Mouse (Mus musculus): ENCODE results near the gene Gpd1. TPM values are rescaled to one million over a fixed set of nuclear protein-coding genes. Genes with fewer than 3 reads are reported as not detected.
"Not testable (repeated sequence)": the region's sequence is repeated elsewhere in the genome, so short reads cannot be mapped to it uniquely, and the experiment has no call there.

Gene Gpd1
- polyA plus RNA-seq, 1 experiment from 2014 or later: 7.3 TPM

DNA sequence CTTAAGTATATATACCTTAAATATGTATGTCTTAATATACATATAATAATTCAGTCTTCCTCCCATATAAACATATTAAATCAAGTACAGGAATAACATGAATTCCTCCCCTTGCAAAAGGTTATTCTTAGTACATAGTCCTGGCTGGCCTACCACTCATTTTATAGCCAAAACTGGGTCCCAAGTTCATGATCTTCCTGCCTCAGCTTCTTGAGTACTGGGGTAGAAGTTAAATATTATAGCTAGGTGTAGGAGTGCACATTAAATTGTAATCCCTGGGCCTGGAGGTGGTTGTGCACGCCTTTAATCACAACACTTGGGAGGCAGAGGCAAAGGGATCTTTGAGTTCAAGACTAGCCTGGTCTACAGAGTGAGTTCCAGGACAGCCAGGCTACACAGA lies 51.4 kb downstream of the Gpd1 start:
- no peak for ATAC-seq (ENCODE audit: low read depth)
- no peak for DNase-seq (ENCODE audit: low spot score)
- H3K9me3 ChIP-seq (ENCODE audit: control insufficient read depth, low read length): no peaks in the 10 kb centered on the region

DNA sequence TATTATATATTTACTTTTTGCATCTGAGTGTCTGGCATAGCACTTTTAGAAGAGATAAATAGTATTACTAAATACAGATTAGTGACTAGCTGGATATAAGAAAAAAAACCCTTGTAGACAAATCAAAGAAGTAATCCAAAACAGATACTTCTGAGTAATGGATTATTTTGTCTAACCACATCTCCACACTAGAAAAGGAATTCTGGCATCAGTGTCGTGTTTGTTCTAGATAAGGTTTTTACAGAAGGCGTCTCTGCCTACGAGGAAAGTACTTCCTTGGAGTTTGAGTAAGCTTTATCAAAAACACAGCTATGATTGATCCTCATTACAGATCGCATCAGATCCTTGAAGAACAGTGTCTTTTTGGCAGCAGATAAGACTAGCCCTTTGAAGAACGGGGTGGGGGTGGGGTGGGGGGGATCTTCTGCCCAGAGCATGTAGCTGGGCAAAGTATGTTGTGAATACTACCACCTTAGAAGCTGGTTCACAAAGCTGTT lies 53.7 kb downstream of the Gpd1 start:
- Histone ChIP-seq H3K27me3 (replicated peaks; ENCODE audit: control insufficient read depth, insufficient read depth, low read length) (no peaks in the 10 kb centered on the region), H3K27ac (replicated peaks; ENCODE audit: low read depth, low read length) (peak overlapping the region; percentile 94), H3K9ac (ENCODE audit: low read depth, low read length) (peak overlapping the region; percentile 80), H3K36me3 (ENCODE audit: control insufficient read depth, insufficient read depth, low read length) (no peaks in the 10 kb centered on the region), H3K4me3 (ENCODE audit: low read depth, low read length) (peak overlapping the region; percentile 84), H3K4me1 (ENCODE audit: control insufficient read depth, insufficient read depth, low read length) (peaks cover 8% of the 10 kb centered on the region; the same call in 1 of the 2 replicates), H3K4me2 (ENCODE audit: low read depth, low read length) (peak overlapping the region; percentile 80), H3K9me3 (ENCODE audit: control insufficient read depth, low read length) (no peaks in the 10 kb centered on the region)
- 13% methylated on average over 5 of the region's 5 CpGs for WGBS
- ATAC-seq (ENCODE audit: low read depth): no peak
- no peak for DNase-seq (ENCODE audit: low spot score)

More for the DNA sequence above, 51.4 kb downstream of the Gpd1 start:
- WGBS: 87% methylated on average over 1 of the region's 1 CpGs
- Histone ChIP-seq H3K36me3 (ENCODE audit: control insufficient read depth, insufficient read depth, low read length) (no peaks in the 10 kb centered on the region), H3K4me1 (ENCODE audit: control insufficient read depth, insufficient read depth, low read length) (peaks cover 8% of the 10 kb centered on the region; the same call in 1 of the 2 replicates), H3K9ac (ENCODE audit: low read depth, low read length) (no peak overlapping the region), H3K27ac (replicated peaks; ENCODE audit: low read depth, low read length) (no peak overlapping the region), H3K4me2 (ENCODE audit: low read depth, low read length) (no peak overlapping the region), H3K4me3 (ENCODE audit: low read depth, low read length) (no peak overlapping the region), H3K27me3 (replicated peaks; ENCODE audit: control insufficient read depth, insufficient read depth, low read length) (no peaks in the 10 kb centered on the region)

DNA sequence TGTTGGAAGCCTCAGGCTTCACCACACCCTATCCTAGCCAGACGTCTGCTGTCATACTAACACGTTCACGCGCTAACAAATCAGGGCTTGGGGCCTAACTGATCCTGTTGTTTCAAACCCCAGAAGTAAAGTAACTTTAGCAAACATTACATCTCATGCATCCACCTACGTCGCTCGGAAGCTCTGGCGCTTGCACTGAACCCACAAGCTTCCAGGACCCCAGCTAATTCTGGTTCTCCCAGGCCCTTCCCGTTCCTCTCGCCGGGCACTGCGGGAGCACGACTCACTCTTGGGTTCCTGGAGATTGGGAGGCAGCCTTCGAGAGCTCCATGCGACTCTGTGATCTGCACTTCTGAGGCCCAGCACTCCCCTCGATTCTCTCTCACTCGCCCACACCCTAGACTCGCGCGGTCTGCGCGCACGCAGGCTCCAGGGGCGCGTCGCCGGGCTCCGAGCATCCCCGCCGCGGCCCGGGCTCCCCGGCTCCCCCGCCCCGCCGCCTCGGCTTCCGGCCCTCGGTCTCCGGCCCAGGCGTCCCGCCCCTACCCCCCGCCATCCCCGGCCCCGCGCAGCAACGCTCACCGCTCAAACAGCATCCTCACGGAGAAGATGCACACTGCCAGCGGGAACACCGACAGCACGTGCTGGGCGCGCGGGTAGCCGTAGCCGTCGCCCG lies 54.4 kb downstream of the Gpd1 start:
- no peaks in the 10 kb centered on the region for H3K36me3 ChIP-seq (ENCODE audit: control insufficient read depth, insufficient read depth, low read length)
- peak overlapping the region; percentile 80 for H3K9ac ChIP-seq (ENCODE audit: low read depth, low read length)
- H3K9me3 ChIP-seq (ENCODE audit: control insufficient read depth, low read length): no peaks in the 10 kb centered on the region
- peak overlapping the region; percentile 94 for H3K27ac ChIP-seq (replicated peaks; ENCODE audit: low read depth, low read length)
- ATAC-seq (ENCODE audit: low read depth) (peak; percentile 67), DNase-seq (ENCODE audit: low spot score) (peak; percentile 53)
- H3K4me2 ChIP-seq (ENCODE audit: low read depth, low read length): peak overlapping the region; percentile 80
- H3K4me3 ChIP-seq (ENCODE audit: low read depth, low read length): peak overlapping the region; percentile 84
- H3K4me1 ChIP-seq (ENCODE audit: control insufficient read depth, insufficient read depth, low read length): peaks cover 8% of the 10 kb centered on the region; the same call in 1 of the 2 replicates
- no peaks in the 10 kb centered on the region for H3K27me3 ChIP-seq (replicated peaks; ENCODE audit: control insufficient read depth, insufficient read depth, low read length)
- under 1% methylated on average over 39 of the region's 59 CpGs for WGBS

DNA sequence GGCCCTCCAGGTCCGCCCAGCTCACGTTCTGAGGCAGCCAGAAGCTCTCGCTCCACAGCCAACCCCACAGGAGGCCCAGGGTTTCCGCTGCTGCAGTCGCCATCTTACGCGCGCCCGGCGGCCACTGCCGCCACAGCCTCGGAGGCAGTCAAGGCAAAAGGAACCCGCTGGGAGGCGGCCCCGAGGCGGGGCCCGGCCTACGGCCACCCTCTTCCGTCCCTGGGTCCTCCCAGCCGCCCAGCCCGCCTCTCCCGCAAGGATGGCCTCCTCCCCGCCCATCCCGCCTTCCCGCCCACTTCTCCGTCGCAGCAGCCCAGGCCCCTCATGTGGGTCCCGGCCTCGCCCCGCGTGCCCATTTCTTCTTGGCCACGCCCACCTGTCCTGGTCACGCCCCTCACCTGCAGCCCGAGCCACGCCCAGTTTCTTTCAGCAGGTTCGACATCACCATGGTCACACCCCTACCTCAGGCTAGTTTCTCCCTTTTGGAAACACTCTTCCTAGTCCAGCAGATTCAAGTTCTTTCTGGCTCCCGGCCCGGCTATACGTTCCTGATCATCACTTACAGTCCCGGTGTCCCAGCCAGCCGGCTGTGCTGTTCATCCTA lies 55.1 kb downstream of the Gpd1 start:
- Histone ChIP-seq H3K36me3 (ENCODE audit: control insufficient read depth, insufficient read depth, low read length) (no peaks in the 10 kb centered on the region), H3K27ac (replicated peaks; ENCODE audit: low read depth, low read length) (peak overlapping the region; percentile 94), H3K4me3 (ENCODE audit: low read depth, low read length) (peak overlapping the region; percentile 84), H3K9me3 (ENCODE audit: control insufficient read depth, low read length) (no peaks in the 10 kb centered on the region), H3K4me2 (ENCODE audit: low read depth, low read length) (peak overlapping the region; percentile 80), H3K9ac (ENCODE audit: low read depth, low read length) (peak overlapping the region; percentile 80), H3K27me3 (replicated peaks; ENCODE audit: control insufficient read depth, insufficient read depth, low read length) (no peaks in the 10 kb centered on the region), H3K4me1 (ENCODE audit: control insufficient read depth, insufficient read depth, low read length) (peaks cover 8% of the 10 kb centered on the region; the same call in 1 of the 2 replicates)
- DNase-seq (ENCODE audit: low spot score): peak; percentile 95
- 1% methylated on average over 19 of the region's 41 CpGs for WGBS
- ATAC-seq (ENCODE audit: low read depth): peak; percentile 95

DNA sequence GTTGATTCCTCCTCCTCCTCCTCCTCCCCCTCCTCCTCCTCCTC lies 55.4 kb downstream of the Gpd1 start, which contains the start of gene Cers5:
TSS of gene Cers5 (minus strand) at position 5 of the 44 bp plus-strand sequence.
- Histone ChIP-seq H3K4me2 (ENCODE audit: low read depth, low read length) (peak within 1 kb of the TSS; percentile 80), H3K4me3 (ENCODE audit: low read depth, low read length) (peak within 1 kb of the TSS; percentile 84), H3K27ac (replicated peaks; ENCODE audit: low read depth, low read length) (peak within 1 kb of the TSS; percentile 94), H3K9ac (ENCODE audit: low read depth, low read length) (peak within 1 kb of the TSS; percentile 80)
- not testable (repeated sequence) for DNase-seq (ENCODE audit: low spot score); H3K9me3 ChIP-seq (ENCODE audit: control insufficient read depth, low read length); H3K27me3 ChIP-seq (replicated peaks; ENCODE audit: control insufficient read depth, insufficient read depth, low read length); H3K4me1 ChIP-seq (ENCODE audit: control insufficient read depth, insufficient read depth, low read length); ATAC-seq (ENCODE audit: low read depth); H3K36me3 ChIP-seq (ENCODE audit: control insufficient read depth, insufficient read depth, low read length)

DNA sequence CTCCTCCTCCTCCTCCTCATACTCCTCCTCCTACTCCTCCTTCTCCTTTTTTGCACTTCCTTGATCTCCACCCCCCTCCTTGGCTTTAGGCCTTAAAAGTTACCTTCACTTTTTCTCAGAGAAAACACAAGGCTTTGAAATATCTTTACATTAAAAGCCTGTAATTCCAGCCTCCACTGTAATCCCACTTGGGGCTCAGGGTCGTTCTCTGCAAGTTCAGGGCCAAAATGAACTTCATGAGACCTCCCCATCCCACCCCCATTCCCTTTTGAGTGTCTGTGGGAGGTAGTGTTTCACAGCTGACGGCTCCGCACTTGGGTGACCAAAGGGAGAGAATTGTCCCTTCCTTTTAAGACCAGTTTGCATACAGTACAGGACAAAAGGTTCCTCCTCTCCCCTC lies 55.6 kb downstream of the Gpd1 start:
- Histone ChIP-seq H3K27ac (replicated peaks; ENCODE audit: low read depth, low read length) (peak overlapping the region; percentile 78), H3K4me1 (ENCODE audit: control insufficient read depth, insufficient read depth, low read length) (peaks cover 8% of the 10 kb centered on the region; the same call in 1 of the 2 replicates), H3K9me3 (ENCODE audit: control insufficient read depth, low read length) (no peaks in the 10 kb centered on the region), H3K27me3 (replicated peaks; ENCODE audit: control insufficient read depth, insufficient read depth, low read length) (no peaks in the 10 kb centered on the region), H3K4me2 (ENCODE audit: low read depth, low read length) (peak overlapping the region; percentile 80), H3K9ac (ENCODE audit: low read depth, low read length) (no peak overlapping the region), H3K36me3 (ENCODE audit: control insufficient read depth, insufficient read depth, low read length) (no peaks in the 10 kb centered on the region), H3K4me3 (ENCODE audit: low read depth, low read length) (no peak overlapping the region)
- DNase-seq (ENCODE audit: low spot score): no peak
- WGBS: 27% methylated on average over 3 of the region's 3 CpGs
- no peak for ATAC-seq (ENCODE audit: low read depth)

Other genes with a start within 250 kb of the Gpd1 start
- 10.8 and 12.9 TPM in 2 replicates for gene Bcdin3d, start 242.8 kb upstream of the Gpd1 start, polyA plus RNA-seq (2014; fragmentation: Nextera tagmentation; extraction: Ambion mirVana)
- gene Faim2, start 189.3 kb upstream of the Gpd1 start, polyA plus RNA-seq (2014; fragmentation: Nextera tagmentation; extraction: Ambion mirVana): 1.1 and 1.5 TPM in 2 replicates
- gene Aqp2, start 138.5 kb upstream of the Gpd1 start, polyA plus RNA-seq (2014; fragmentation: Nextera tagmentation; extraction: Ambion mirVana): 0.11 TPM in 1 of 2 replicates, not detected in the other
- gene Aqp5, start 126.7 kb upstream of the Gpd1 start, polyA plus RNA-seq (2014; fragmentation: Nextera tagmentation; extraction: Ambion mirVana): 1.8 and 2.9 TPM in 2 replicates
- gene Aqp6, start 116.1 kb upstream of the Gpd1 start, polyA plus RNA-seq (2014; fragmentation: Nextera tagmentation; extraction: Ambion mirVana): not detected in 2 replicates
- gene Racgap1, start 65.9 kb upstream of the Gpd1 start, polyA plus RNA-seq (2014; fragmentation: Nextera tagmentation; extraction: Ambion mirVana): 75.7 and 89.8 TPM in 2 replicates
- 4.1 and 4.6 TPM in 2 replicates for gene Asic1, start 47.1 kb upstream of the Gpd1 start, polyA plus RNA-seq (2014; fragmentation: Nextera tagmentation; extraction: Ambion mirVana)
- gene Smarcd1, start 15.4 kb upstream of the Gpd1 start, polyA plus RNA-seq (2014; fragmentation: Nextera tagmentation; extraction: Ambion mirVana): 27.9 and 35.6 TPM in 2 replicates
- gene Gm17349, start 12.0 kb upstream of the Gpd1 start, polyA plus RNA-seq (2014; fragmentation: Nextera tagmentation; extraction: Ambion mirVana): not detected in 2 replicates
- gene Cox14, start 8.1 kb downstream of the Gpd1 start, polyA plus RNA-seq (2014; fragmentation: Nextera tagmentation; extraction: Ambion mirVana): 176 and 180 TPM in 2 replicates
- 70.3 and 81.1 TPM in 2 replicates for gene Cers5, start 55.4 kb downstream of the Gpd1 start, polyA plus RNA-seq (2014; fragmentation: Nextera tagmentation; extraction: Ambion mirVana)
- 66.6 and 72.6 TPM in 2 replicates for gene Lima1, start 157.9 kb downstream of the Gpd1 start, polyA plus RNA-seq (2014; fragmentation: Nextera tagmentation; extraction: Ambion mirVana)
- gene Fam186a, start 249.5 kb downstream of the Gpd1 start, polyA plus RNA-seq (2014; fragmentation: Nextera tagmentation; extraction: Ambion mirVana): not detected in 2 replicates

Data from embryonic facial prominence, embryonic 14.5 days (tissue).